Mouse (Mus musculus) cerebellum, postnatal 4 days (tissue): Measurements from ENCODE around the gene Ctcf.

Experiments
- DNase-seq, 2 experiments: peaks; one replicate each; pipeline ENCODE4 v3.0.0; 2022; ENCODE audit warnings: low spot score in 2 of 2, mixed read lengths in 1 of 2

The Ctcf gene

GRCm38 (mm10) chr8:105700966-105701824 lies 64.8 kb downstream of the Ctcf start, which contains the start of the genes Acd and Pard6a:
Gene Acd (minus strand): TSS chr8:105701102.
Gene Pard6a (plus strand): TSS chr8:105701148.
- DNase-seq, result peak; percentile 94 to 97

GRCm38 (mm10) chr8:105702001-105702401 lies 65.6 kb downstream of the Ctcf start:
- DNase-seq, result no peak

- no peak for DNase-seq
Observed at GRCm38 (mm10) chr8:105702731-105703415, 66.5 kb downstream of the Ctcf start.

- no peak for DNase-seq
Observed at GRCm38 (mm10) chr8:105704146-105704812, 67.9 kb downstream of the Ctcf start.

- DNase-seq, result no peak
Observed at GRCm38 (mm10) chr8:105704955-105705354, 68.6 kb downstream of the Ctcf start.

GRCm38 (mm10) chr8:105706426-105706825 lies 70.1 kb downstream of the Ctcf start:
- DNase-seq, result no peak

- peak in 1 of 2 experiments; percentile 85 for DNase-seq
Observed at GRCm38 (mm10) chr8:105707498-105708403, 71.4 kb downstream of the Ctcf start, which contains the start of the genes 4933405L10Rik and Enkd1. Gene 4933405L10Rik (plus strand): TSS chr8:105707655. Gene Enkd1 (minus strand): TSS chr8:105708210.

GRCm38 (mm10) chr8:105708675-105709074 lies 72.3 kb downstream of the Ctcf start:
- no peak for DNase-seq

- DNase-seq, result no peak
Observed at GRCm38 (mm10) chr8:105709317-105709716, 72.9 kb downstream of the Ctcf start.

- no peak for DNase-seq
Observed at GRCm38 (mm10) chr8:105712286-105712685, 75.9 kb downstream of the Ctcf start.

- peak; percentile 75 to 88 for DNase-seq
Observed at GRCm38 (mm10) chr8:105714139-105714538, 77.8 kb downstream of the Ctcf start.

GRCm38 (mm10) chr8:105715042-105715441 lies 78.7 kb downstream of the Ctcf start:
- no peak for DNase-seq

- DNase-seq, result no peak
Observed at GRCm38 (mm10) chr8:105716302-105716945, 80.1 kb downstream of the Ctcf start.

- no peak for DNase-seq
Observed at GRCm38 (mm10) chr8:105719637-105720036, 83.3 kb downstream of the Ctcf start.

GRCm38 (mm10) chr8:105722861-105723260 lies 86.5 kb downstream of the Ctcf start:
- DNase-seq, result no peak

- DNase-seq, result no peak
Observed at GRCm38 (mm10) chr8:105725726-105726125, 89.4 kb downstream of the Ctcf start.

GRCm38 (mm10) chr8:105727397-105728124 lies 91.2 kb downstream of the Ctcf start:
- no peak for DNase-seq

GRCm38 (mm10) chr8:105732186-105732585 lies 95.8 kb downstream of the Ctcf start:
- no peak for DNase-seq
